Mouse (Mus musculus) heart, embryonic 15.5 days (tissue): ENCODE results near the gene Ptcd3. TPM values are rescaled to one million over a fixed set of nuclear protein-coding genes. Genes with fewer than 3 reads are reported as not detected.
"Not testable (repeated sequence)": the region's sequence is repeated elsewhere in the genome, so short reads cannot be mapped to it uniquely, and the experiment has no call there.

ENCODE experiments used
- ATAC-seq: fragments of 200-750 bp; cut with Nextera tagmentation; replicated peaks from 2 replicates; pipeline ENCODE4 v1.8.0; 2017; ENCODE audit warnings: low read depth, moderate TSS enrichment; ENCODE audit not compliant: insufficient number of reproducible peaks, insufficient read depth, low FRiP score
- H3K27ac ChIP-seq: fragments of 300-500 bp; sonication (generic); 2 replicates; pipeline ENCODE4 v1.5.1; 2015; ENCODE audit warnings: mild to moderate bottlenecking, inconsistent platforms
- H3K27me3 ChIP-seq: fragments of 300-500 bp; sonication (generic); 2 replicates; pipeline ENCODE4 v1.6.1; 2015; ENCODE audit warnings: inconsistent platforms
- H3K36me3 ChIP-seq: fragments of 300-500 bp; sonication (generic); 2 replicates; pipeline ENCODE4 v1.6.1; 2015; ENCODE audit warnings: mild to moderate bottlenecking, inconsistent platforms
- H3K4me1 ChIP-seq: fragments of 300-500 bp; sonication (generic); replicated peaks from 2 replicates; pipeline ENCODE4 v1.6.1; 2015; ENCODE audit warnings: inconsistent platforms
- H3K4me2 ChIP-seq: fragments of 300-500 bp; sonication (generic); 2 replicates; pipeline ENCODE4 v1.6.1; 2015; ENCODE audit warnings: inconsistent platforms, mild to moderate bottlenecking, moderate library complexity
- H3K4me3 ChIP-seq: fragments of 300-500 bp; sonication (generic); 2 replicates; pipeline ENCODE4 v1.5.1; 2015; ENCODE audit warnings: mild to moderate bottlenecking, inconsistent platforms
- H3K9ac ChIP-seq: fragments of 300-500 bp; sonication (generic); 2 replicates; pipeline ENCODE4 v1.6.1; 2015; ENCODE audit warnings: mild to moderate bottlenecking, inconsistent platforms
- H3K9me3 ChIP-seq: fragments of 300-500 bp; sonication (generic); replicated peaks from 2 replicates; pipeline ENCODE4 v1.6.1; 2016; ENCODE audit warnings: inconsistent platforms
- WGBS: fragments of 180-500 bp; shearing (Covaris S2); methylation state at CpG from one replicate; pipeline ENCODE4 v1.1.7; 2015; ENCODE audit warnings: mixed read lengths; 5-methylcytosine and 5-hydroxymethylcytosine counted together
- polyA plus RNA-seq: library from polyadenylated mRNA; unstranded; fragments of >200 nt; fragmentation: Nextera tagmentation; extraction: Ambion mirVana; gene quantifications from 2 replicates; pipeline ENCODE4 v1.2.1, GENCODE M21; 2015

Gene Ptcd3
- polyA plus RNA-seq, 1 experiment from 2014 or later: 90.8 TPM

GRCm38 (mm10) chr6:71868809-71869208 lies 39.7 kb downstream of the Ptcd3 start:
- no peak overlapping the region for H3K4me2 ChIP-seq
- peaks cover 82% of the 10 kb centered on the region for H3K36me3 ChIP-seq
- WGBS: 83% methylated on average over 1 of the region's 1 CpGs
- H3K4me1 ChIP-seq: no peaks in the 10 kb centered on the region
- no peaks in the 10 kb centered on the region for H3K27me3 ChIP-seq
- no peak for ATAC-seq
- H3K4me3 ChIP-seq: no peak overlapping the region
- no peaks in the 10 kb centered on the region for H3K9me3 ChIP-seq
- H3K9ac ChIP-seq: no peak overlapping the region
- H3K27ac ChIP-seq: no peak overlapping the region

- Histone ChIP-seq H3K9me3 (no peaks in the 10 kb centered on the region), H3K4me1 (no peaks in the 10 kb centered on the region), H3K9ac (no peak overlapping the region), H3K27ac (no peak overlapping the region), H3K27me3 (no peaks in the 10 kb centered on the region), H3K4me2 (no peak overlapping the region), H3K36me3 (peaks cover 86% of the 10 kb centered on the region), H3K4me3 (no peak overlapping the region)
- WGBS: 83% methylated on average over 2 of the region's 2 CpGs
- no peak for ATAC-seq
Measured at GRCm38 (mm10) chr6:71867751-71868150, 40.8 kb downstream of the Ptcd3 start.

- ATAC-seq: not testable (repeated sequence)
Measured at GRCm38 (mm10) chr6:71846906-71847305, 61.6 kb downstream of the Ptcd3 start.

GRCm38 (mm10) chr6:71840597-71841290 lies 67.8 kb downstream of the Ptcd3 start:
- WGBS: 96% methylated on average over 1 of the region's 1 CpGs
- H3K27ac ChIP-seq: no peak overlapping the region
- no peak overlapping the region for H3K4me2 ChIP-seq
- no peak overlapping the region for H3K9ac ChIP-seq
- H3K9me3 ChIP-seq: no peaks in the 10 kb centered on the region
- no peak overlapping the region for H3K4me3 ChIP-seq
- H3K36me3 ChIP-seq: peaks cover 8% of the 10 kb centered on the region; the same call in 1 of the 2 replicates
- no peak for ATAC-seq
- no peaks in the 10 kb centered on the region for H3K4me1 ChIP-seq
- H3K27me3 ChIP-seq: no peaks in the 10 kb centered on the region

More at GRCm38 (mm10) chr6:71846906-71847305, 61.6 kb downstream of the Ptcd3 start:
- not testable (repeated sequence) for H3K27ac ChIP-seq, H3K4me2 ChIP-seq, H3K27me3 ChIP-seq, H3K4me1 ChIP-seq, H3K4me3 ChIP-seq, H3K9me3 ChIP-seq, H3K9ac ChIP-seq
- peaks cover 39% of the 10 kb centered on the region for H3K36me3 ChIP-seq
- WGBS: 92% methylated on average over 6 of the region's 6 CpGs

DNA sequence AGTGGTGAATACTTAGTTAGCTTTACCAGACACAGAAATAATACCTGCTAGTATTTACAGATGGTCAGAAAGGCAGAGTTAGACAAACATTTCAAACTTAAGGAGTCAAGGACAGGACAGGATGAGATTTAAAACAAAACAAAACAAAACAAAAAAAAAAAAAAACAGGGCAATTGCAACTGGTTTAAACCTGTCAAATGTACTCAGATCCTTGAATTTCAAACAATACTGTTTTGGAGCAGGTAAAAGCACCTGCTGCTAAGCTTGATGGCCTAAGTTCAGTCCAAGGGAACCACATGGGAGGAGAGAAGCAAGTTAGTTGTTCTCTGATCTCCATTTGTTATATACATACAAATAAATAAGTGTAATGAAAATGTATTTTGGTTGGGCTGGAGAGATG lies 68.7 kb downstream of the Ptcd3 start:
- Histone ChIP-seq H3K27me3 (no peaks in the 10 kb centered on the region), H3K4me2 (no peak overlapping the region), H3K27ac (no peak overlapping the region), H3K9me3 (no peaks in the 10 kb centered on the region), H3K4me1 (no peaks in the 10 kb centered on the region), H3K9ac (no peak overlapping the region), H3K4me3 (no peak overlapping the region), H3K36me3 (peaks cover 11% of the 10 kb centered on the region)
- no peak for ATAC-seq

DNA sequence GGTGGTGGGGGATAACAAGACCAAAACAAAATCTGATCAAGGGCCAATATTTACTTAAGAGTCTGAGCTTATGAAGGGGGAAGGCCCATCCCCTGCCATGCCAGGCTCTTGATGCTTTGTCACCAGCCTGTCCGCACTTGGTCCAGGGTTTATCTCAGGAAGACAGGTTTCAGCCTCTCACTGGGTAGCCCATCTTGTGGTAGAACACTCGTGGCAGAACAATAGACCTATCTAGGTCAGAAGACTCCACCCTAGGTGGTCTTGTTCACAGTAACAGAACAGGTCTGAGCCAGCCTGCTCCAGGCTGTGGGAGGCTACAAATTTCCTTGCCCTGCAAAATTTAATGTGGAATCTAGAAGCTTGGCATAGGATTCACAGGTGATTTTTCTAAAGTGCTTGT lies 71.7 kb downstream of the Ptcd3 start:
- Histone ChIP-seq H3K27ac (no peak overlapping the region), H3K36me3 (peaks cover 23% of the 10 kb centered on the region), H3K4me2 (no peak overlapping the region), H3K4me3 (no peak overlapping the region), H3K9ac (no peak overlapping the region), H3K9me3 (no peaks in the 10 kb centered on the region), H3K4me1 (peaks cover 12% of the 10 kb centered on the region), H3K27me3 (no peaks in the 10 kb centered on the region)
- WGBS: 56% methylated on average over 2 of the region's 2 CpGs
- ATAC-seq: no peak

- H3K9me3 ChIP-seq: no peaks in the 10 kb centered on the region
- peak overlapping the region; percentile 64 for H3K4me2 ChIP-seq
- H3K27ac ChIP-seq: peak overlapping the region; percentile 93
- peak; percentile 98 for ATAC-seq
- peaks cover 23% of the 10 kb centered on the region for H3K36me3 ChIP-seq
- H3K9ac ChIP-seq: peak overlapping the region; percentile 76
- H3K4me3 ChIP-seq: peak overlapping the region; percentile 73
- peaks cover 15% of the 10 kb centered on the region for H3K4me1 ChIP-seq
- no peaks in the 10 kb centered on the region for H3K27me3 ChIP-seq
- WGBS: under 1% methylated on average over 21 of the region's 21 CpGs
Measured at GRCm38 (mm10) chr6:71831581-71831960, 77.0 kb downstream of the Ptcd3 start.

GRCm38 (mm10) chr6:71830690-71831580 lies 77.6 kb downstream of the Ptcd3 start, which contains the start of gene Immt:
TSS of gene Immt (plus strand) at chr6:71831331.
- Histone ChIP-seq H3K36me3 (peaks cover 22% of the 10 kb centered on the region), H3K27me3 (no peaks in the 10 kb centered on the region), H3K27ac (peak within 1 kb of the TSS; percentile 93), H3K9me3 (no peaks in the 10 kb centered on the region), H3K4me1 (peaks cover 15% of the 10 kb centered on the region), H3K4me2 (peak within 1 kb of the TSS; percentile 64), H3K9ac (peak within 1 kb of the TSS; percentile 76), H3K4me3 (peak within 1 kb of the TSS; percentile 73)
- peak; percentile 99 for ATAC-seq
- WGBS: under 1% methylated on average over 64 of the region's 64 CpGs

Other genes with a start within 250 kb of the Ptcd3 start
- 18.0 and 21.5 TPM in 2 replicates for gene Reep1, start 201.2 kb downstream of the Ptcd3 start, polyA plus RNA-seq
- 52.0 and 63.7 TPM in 2 replicates for gene Mrpl35, start 81.8 kb downstream of the Ptcd3 start, polyA plus RNA-seq
- 310 and 335 TPM in 2 replicates for gene Immt, start 77.4 kb downstream of the Ptcd3 start, polyA plus RNA-seq
- gene Polr1a, start 303 bp upstream of the Ptcd3 start, polyA plus RNA-seq: 19.7 and 25.3 TPM in 2 replicates
- gene St3gal5, start 188.8 kb upstream of the Ptcd3 start, polyA plus RNA-seq: 43.3 and 48.2 TPM in 2 replicates